Mouse (Mus musculus): ENCODE results near the gene Antxrl. TPM values are rescaled to one million over a fixed set of nuclear protein-coding genes. Genes with fewer than 3 reads are reported as not detected.

Gene Antxrl
- total RNA-seq, 1 experiment from 2014 or later, result not detected

- no peak for ATAC-seq (replicated peaks; ENCODE audit: low read depth, poor library complexity, severe bottlenecking)
These were observed 50.1 kb downstream of the Antxrl start, which contains the start of gene A630023A22Rik for GRCm38 (mm10) chr14:34102601-34103000. TSS of gene A630023A22Rik (minus strand) at chr14:34102754.

- no peak for ATAC-seq (replicated peaks; ENCODE audit: low read depth, poor library complexity, severe bottlenecking)
These were observed 51.3 kb downstream of the Antxrl start for GRCm38 (mm10) chr14:34103855-34104254.

- ATAC-seq (replicated peaks; ENCODE audit: low read depth, poor library complexity, severe bottlenecking), result peak; percentile 84
These were observed 52.4 kb downstream of the Antxrl start for GRCm38 (mm10) chr14:34104892-34105291.

GRCm38 (mm10) chr14:34106389-34107062 lies 54.0 kb downstream of the Antxrl start:
- ATAC-seq (replicated peaks; ENCODE audit: low read depth, poor library complexity, severe bottlenecking), result peak; percentile 59; the same call in 1 of the 2 replicates

GRCm38 (mm10) chr14:34107594-34107993 lies 55.1 kb downstream of the Antxrl start:
- ATAC-seq (replicated peaks; ENCODE audit: low read depth, poor library complexity, severe bottlenecking), result peak; percentile 52; the same call in 1 of the 2 replicates

- ATAC-seq (replicated peaks; ENCODE audit: low read depth, poor library complexity, severe bottlenecking), result no peak
These were observed 61.8 kb downstream of the Antxrl start for GRCm38 (mm10) chr14:34114311-34114710.

GRCm38 (mm10) chr14:34119046-34119723 lies 66.7 kb downstream of the Antxrl start:
- ATAC-seq (replicated peaks; ENCODE audit: low read depth, poor library complexity, severe bottlenecking), result no peak

GRCm38 (mm10) chr14:34120016-34120910 lies 67.8 kb downstream of the Antxrl start:
- no peak for ATAC-seq (replicated peaks; ENCODE audit: low read depth, poor library complexity, severe bottlenecking)

GRCm38 (mm10) chr14:34120923-34121351 lies 68.4 kb downstream of the Antxrl start:
- ATAC-seq (replicated peaks; ENCODE audit: low read depth, poor library complexity, severe bottlenecking), result no peak

GRCm38 (mm10) chr14:34121691-34122090 lies 69.2 kb downstream of the Antxrl start:
- ATAC-seq (replicated peaks; ENCODE audit: low read depth, poor library complexity, severe bottlenecking), result no peak

Other genes starting within 250 kb of the Antxrl start
- not detected in 2 replicates for gene Gdf10, start 129.1 kb upstream of the Antxrl start, total RNA-seq (2017)
- not detected in 2 replicates for gene Gdf2, start 111.7 kb upstream of the Antxrl start, total RNA-seq (2017)
- gene Rbp3, start 98.7 kb upstream of the Antxrl start, total RNA-seq (2017), result not detected in 2 replicates
- 0.15 TPM in 1 of 2 replicates, not detected in the other for gene Zfp488, start 73.9 kb upstream of the Antxrl start, total RNA-seq (2017)
- not detected in 2 replicates for gene Gm30083, start 37.5 kb upstream of the Antxrl start, total RNA-seq (2017)
- not detected in 2 replicates for gene Gm5460, start 35.9 kb upstream of the Antxrl start, total RNA-seq (2017)
- not detected in 2 replicates for gene Anxa8, start 33.3 kb downstream of the Antxrl start, total RNA-seq (2017)
- not detected in 2 replicates for gene A630023A22Rik, start 50.0 kb downstream of the Antxrl start, total RNA-seq (2017)
- gene Npy4r, start 99.8 kb downstream of the Antxrl start, total RNA-seq (2017), result not detected in 2 replicates
- gene Gprin2, start 148.9 kb downstream of the Antxrl start, total RNA-seq (2017), result not detected in 2 replicates
- not detected in 2 replicates for gene Syt15, start 166.9 kb downstream of the Antxrl start, total RNA-seq (2017)